Mouse (Mus musculus) limb, embryonic 13.5 days (tissue): ENCODE data around the gene CK137956. TPM values are rescaled to one million over a fixed set of nuclear protein-coding genes. Genes with fewer than 3 reads are reported as not detected.

Source experiments
- ATAC-seq: fragments of 200-750 bp; cut with Nextera tagmentation; 2 replicates; pipeline ENCODE4 v1.8.0; 2017; ENCODE audit warnings: low read depth, moderate number of reproducible peaks, moderate TSS enrichment; ENCODE audit not compliant: low FRiP score
- H3K27ac ChIP-seq: fragments of 300-500 bp; sonication (generic); 2 replicates; pipeline ENCODE4 v1.5.1; 2015; ENCODE audit warnings: inconsistent platforms, mild to moderate bottlenecking, moderate library complexity
- H3K27me3 ChIP-seq: fragments of 300-500 bp; sonication (generic); 2 replicates; pipeline ENCODE4 v1.6.1; 2015; ENCODE audit warnings: mild to moderate bottlenecking, inconsistent platforms
- H3K36me3 ChIP-seq: fragments of 300-500 bp; sonication (generic); 2 replicates; pipeline ENCODE4 v1.6.1; 2015; ENCODE audit warnings: inconsistent platforms, mild to moderate bottlenecking, moderate library complexity
- H3K4me1 ChIP-seq: fragments of 300-500 bp; sonication (generic); 2 replicates; pipeline ENCODE4 v1.6.1; 2015; ENCODE audit warnings: inconsistent platforms
- H3K4me2 ChIP-seq: fragments of 300-500 bp; sonication (generic); replicated peaks from 2 replicates; pipeline ENCODE4 v1.6.1; 2015; ENCODE audit warnings: inconsistent platforms, mild to moderate bottlenecking, moderate library complexity
- H3K4me3 ChIP-seq: fragments of 300-500 bp; sonication (generic); 2 replicates; pipeline ENCODE4 v1.5.1; 2015; ENCODE audit warnings: moderate library complexity, mild to moderate bottlenecking, inconsistent platforms
- H3K9ac ChIP-seq: fragments of 300-500 bp; sonication (generic); 2 replicates; pipeline ENCODE4 v1.6.1; 2015; ENCODE audit warnings: mild to moderate bottlenecking, inconsistent platforms
- H3K9me3 ChIP-seq: fragments of 300-500 bp; sonication (generic); 2 replicates; pipeline ENCODE4 v1.6.1; 2016; ENCODE audit warnings: inconsistent platforms
- WGBS: fragments of 180-500 bp; shearing (Covaris S2); methylation state at CpG from one replicate; pipeline ENCODE4 v1.1.7; 2015; 5-methylcytosine and 5-hydroxymethylcytosine counted together
- polyA plus RNA-seq: library from polyadenylated mRNA; unstranded; fragments of >200 nt; fragmentation: Nextera tagmentation; extraction: Ambion mirVana; gene quantifications from 2 replicates; pipeline ENCODE4 v1.2.1, GENCODE M21; 2015

CK137956 gene
- not detected in 2 replicates for polyA plus RNA-seq

DNA sequence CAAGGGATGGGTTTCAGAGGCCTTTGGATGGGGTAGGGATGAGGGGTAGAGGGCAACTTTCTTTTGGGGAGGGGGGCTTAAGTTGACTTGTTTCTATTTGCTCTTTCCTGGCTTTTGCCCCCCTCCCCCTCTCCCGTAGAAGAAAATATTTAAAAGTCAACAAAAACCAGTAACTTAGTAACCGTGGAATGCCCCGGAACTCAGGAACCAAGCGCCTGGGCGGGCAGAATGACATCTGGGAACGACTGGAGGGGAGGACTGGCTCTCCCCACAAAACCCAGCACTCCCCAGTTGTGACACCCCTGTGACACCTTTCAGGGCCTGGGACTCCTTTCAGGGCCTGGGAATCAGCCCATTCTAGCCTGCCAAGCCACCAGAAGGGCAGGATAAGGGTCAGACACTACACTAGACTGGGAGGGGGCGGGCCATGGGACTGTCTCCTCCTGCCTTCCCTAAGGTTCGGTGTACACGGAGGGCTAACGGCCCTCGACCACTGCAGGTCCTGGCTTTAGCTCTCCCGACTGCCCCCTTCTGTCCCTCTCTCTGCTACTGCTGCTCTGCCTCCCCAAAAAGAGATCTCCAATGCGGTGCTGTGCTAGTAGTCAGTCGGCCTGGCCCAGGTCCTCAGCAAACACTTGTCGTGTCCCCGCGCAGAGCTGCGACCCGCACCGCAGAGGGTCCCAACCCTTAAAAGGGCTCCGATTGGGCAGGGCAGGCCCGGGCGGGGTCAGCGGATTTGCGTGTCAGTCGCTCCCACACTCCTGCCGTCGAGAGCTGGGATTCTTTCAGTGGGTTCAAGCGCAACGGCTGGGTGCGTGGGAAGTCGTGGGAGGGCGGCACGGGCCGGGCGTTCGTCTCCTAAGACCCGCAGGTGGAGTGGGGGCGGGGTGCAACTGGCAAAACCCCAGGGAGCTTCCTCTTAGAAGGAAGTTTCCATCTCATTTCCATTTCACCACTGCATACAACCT is at the start of gene CK137956:
Gene CK137956 (minus strand): TSS at position 51 of the 968 bp plus-strand sequence.
- Histone ChIP-seq H3K9me3 (peaks cover 3% of the 10 kb centered on the region; the same call in 1 of the 2 replicates), H3K27me3 (peaks cover 72% of the 10 kb centered on the region), H3K4me1 (no peaks in the 10 kb centered on the region), H3K4me3 (no peak within 1 kb of the TSS), H3K9ac (no peak within 1 kb of the TSS), H3K27ac (no peak within 1 kb of the TSS), H3K36me3 (no peaks in the 10 kb centered on the region), H3K4me2 (no peak within 1 kb of the TSS)
- no peak for ATAC-seq
- 3% methylated on average over 39 of the region's 39 CpGs for WGBS

GRCm38 (mm10) chr4:128019465-128019864 is 48.7 kb upstream of the CK137956 start:
- Histone ChIP-seq H3K4me2 (no peak overlapping the region), H3K27ac (no peak overlapping the region), H3K4me1 (no peaks in the 10 kb centered on the region), H3K4me3 (no peak overlapping the region), H3K36me3 (no peaks in the 10 kb centered on the region), H3K9me3 (no peaks in the 10 kb centered on the region), H3K27me3 (no peaks in the 10 kb centered on the region), H3K9ac (no peak overlapping the region)
- ATAC-seq = no peak
- WGBS = 72% methylated on average over 2 of the region's 2 CpGs

GRCm38 (mm10) chr4:128004797-128005452 is 34.2 kb upstream of the CK137956 start:
- Histone ChIP-seq H3K27me3 (0 out of 2 replicates have a peak, but pooled peaks cover 3% of the 10 kb centered on the region), H3K36me3 (no peaks in the 10 kb centered on the region), H3K4me2 (no peak overlapping the region), H3K27ac (no peak overlapping the region), H3K9me3 (no peaks in the 10 kb centered on the region), H3K9ac (no peak overlapping the region), H3K4me1 (no peaks in the 10 kb centered on the region), H3K4me3 (no peak overlapping the region)
- WGBS = 67% methylated on average over 3 of the region's 3 CpGs
- no peak for ATAC-seq

DNA sequence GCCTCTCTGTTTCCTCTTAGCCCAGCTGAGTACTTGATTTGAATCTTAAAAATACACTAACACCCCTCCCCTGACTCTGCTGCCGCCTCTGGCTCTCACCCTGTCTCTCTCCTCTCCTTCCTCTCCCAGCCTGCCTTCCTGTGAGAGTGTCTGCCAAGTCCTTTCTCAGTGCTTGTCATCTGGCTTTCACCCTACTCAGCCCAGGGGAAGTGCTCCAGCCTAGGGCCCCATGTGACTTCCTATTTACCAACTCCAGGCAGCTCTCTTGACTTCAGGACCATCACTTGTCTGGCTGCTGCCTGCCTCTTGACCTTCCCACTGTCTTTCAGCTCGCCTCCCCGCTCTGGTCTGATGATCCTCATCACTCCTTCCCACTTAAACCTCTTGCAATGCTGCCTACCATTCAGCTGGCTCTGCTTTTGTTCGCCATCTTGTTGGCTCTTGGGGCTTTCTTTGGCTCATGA is 31.9 kb upstream of the CK137956 start:
- H3K9me3 ChIP-seq = no peaks in the 10 kb centered on the region
- no peaks in the 10 kb centered on the region for H3K4me1 ChIP-seq
- no peak for ATAC-seq

DNA sequence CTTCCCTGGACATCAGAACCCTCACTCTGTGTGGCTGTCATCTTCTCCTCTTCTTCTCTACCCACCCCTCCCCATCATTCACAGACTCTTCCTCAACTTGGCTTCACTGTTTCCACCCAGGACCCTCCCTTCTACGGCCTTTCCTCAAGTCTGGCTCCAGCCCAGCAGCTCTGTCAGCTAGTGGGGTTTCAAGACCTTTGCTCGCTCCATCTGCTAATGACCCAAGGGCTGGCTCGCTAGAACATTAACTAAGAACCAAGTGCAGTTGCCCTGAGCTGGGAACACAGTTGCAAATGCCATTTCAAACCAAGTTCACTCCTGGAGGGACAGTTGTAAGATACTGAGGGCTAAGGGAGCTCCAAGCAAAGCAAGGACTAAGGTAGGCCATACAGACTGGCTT is 28.5 kb upstream of the CK137956 start:
- Histone ChIP-seq H3K9me3 (no peaks in the 10 kb centered on the region), H3K4me1 (no peaks in the 10 kb centered on the region), H3K27ac (no peak overlapping the region), H3K27me3 (0 out of 2 replicates have a peak, but pooled peaks cover 11% of the 10 kb centered on the region), H3K4me3 (no peak overlapping the region), H3K4me2 (no peak overlapping the region), H3K9ac (no peak overlapping the region), H3K36me3 (no peaks in the 10 kb centered on the region)
- ATAC-seq = no peak
- WGBS = 81% methylated on average over 3 of the region's 3 CpGs

More for the DNA sequence above, 31.9 kb upstream of the CK137956 start:
- no peaks in the 10 kb centered on the region for H3K36me3 ChIP-seq
- 69% methylated on average over 4 of the region's 4 CpGs for WGBS
- H3K9ac ChIP-seq = no peak overlapping the region
- H3K27ac ChIP-seq = no peak overlapping the region
- H3K4me2 ChIP-seq = no peak overlapping the region
- H3K4me3 ChIP-seq = no peak overlapping the region
- H3K27me3 ChIP-seq = 0 out of 2 replicates have a peak, but pooled peaks cover 3% of the 10 kb centered on the region

- no peaks in the 10 kb centered on the region for H3K36me3 ChIP-seq
- peaks cover 81% of the 10 kb centered on the region for H3K27me3 ChIP-seq
- H3K4me3 ChIP-seq = no peak overlapping the region
- no peaks in the 10 kb centered on the region for H3K9me3 ChIP-seq
- no peak overlapping the region for H3K4me2 ChIP-seq
- no peak for ATAC-seq
- no peak overlapping the region for H3K9ac ChIP-seq
- 9% methylated on average over 18 of the region's 18 CpGs for WGBS
- no peak overlapping the region for H3K27ac ChIP-seq
- H3K4me1 ChIP-seq = peaks cover 3% of the 10 kb centered on the region; the same call in 1 of the 2 replicates
Observed at GRCm38 (mm10) chr4:127989347-127989995, 18.7 kb upstream of the CK137956 start.

- peak overlapping the region; percentile 70 for H3K4me2 ChIP-seq
- 1% methylated on average over 39 of the region's 39 CpGs for WGBS
- H3K9ac ChIP-seq = no peak overlapping the region
- no peak overlapping the region for H3K27ac ChIP-seq
- H3K27me3 ChIP-seq = peaks cover 89% of the 10 kb centered on the region
- no peaks in the 10 kb centered on the region for H3K36me3 ChIP-seq
- H3K4me3 ChIP-seq = peak overlapping the region; percentile 45
- peaks cover 3% of the 10 kb centered on the region; the same call in 1 of the 2 replicates for H3K4me1 ChIP-seq
- ATAC-seq = no peak
- H3K9me3 ChIP-seq = no peaks in the 10 kb centered on the region
Observed at GRCm38 (mm10) chr4:127988526-127989180, 17.9 kb upstream of the CK137956 start.

DNA sequence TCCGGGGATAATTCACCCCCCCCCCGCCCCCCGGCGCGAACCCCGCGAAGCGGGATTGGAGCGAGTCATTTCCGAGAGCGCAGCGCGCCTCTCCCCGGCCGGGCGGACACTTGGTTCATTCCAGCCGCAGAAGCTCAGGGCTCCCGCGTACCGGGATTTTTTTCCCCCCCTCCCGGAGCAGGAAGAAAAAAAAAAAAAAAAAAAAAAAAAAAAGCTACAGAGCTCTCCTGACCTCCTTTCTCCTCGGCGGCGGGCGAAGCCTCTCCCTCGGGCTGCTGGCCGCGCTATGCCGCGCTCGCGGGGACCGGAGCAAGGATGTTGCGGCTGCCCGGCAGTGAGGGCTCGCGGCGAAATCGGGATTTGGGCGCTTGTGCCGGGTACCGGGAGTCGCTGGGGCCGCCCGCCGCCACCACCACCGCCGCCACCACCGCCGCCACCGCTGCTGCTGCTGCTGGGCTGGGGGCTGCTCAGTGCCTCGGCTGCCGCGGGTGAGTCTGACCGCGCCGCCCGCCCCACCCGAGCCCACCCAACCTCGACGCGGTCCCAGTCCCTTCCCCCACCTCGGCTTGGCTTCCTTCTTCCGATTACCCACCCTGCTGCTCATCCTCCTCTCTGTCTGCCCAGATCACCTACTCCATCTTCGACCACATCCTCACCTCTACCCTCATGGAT is 17.2 kb upstream of the CK137956 start, which contains the start of gene Csmd2:
Gene Csmd2 (plus strand): TSS at position 74 of the 672 bp plus-strand sequence.
- under 1% methylated on average over 55 of the region's 65 CpGs for WGBS

DNA sequence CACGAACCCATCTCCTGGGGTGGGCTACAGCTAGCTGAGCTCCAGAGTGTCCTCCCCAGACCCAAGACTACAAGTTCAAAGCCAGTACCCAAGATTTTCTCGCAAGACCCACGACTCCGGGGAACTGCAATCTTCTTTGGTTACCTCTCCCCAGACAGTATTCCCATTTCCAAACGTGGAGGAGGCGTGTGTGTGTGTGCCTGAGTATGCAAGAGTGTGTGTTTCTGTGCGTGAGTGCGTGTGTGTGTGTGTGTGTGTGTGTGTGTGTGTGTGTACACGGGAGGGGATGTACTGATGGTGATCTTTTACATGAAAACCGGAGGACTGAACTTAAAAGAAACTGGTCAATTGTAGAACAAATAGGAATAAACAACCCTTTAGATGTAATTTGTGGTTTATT is 16.5 kb upstream of the CK137956 start:
- H3K9me3 ChIP-seq = no peaks in the 10 kb centered on the region
- H3K27ac ChIP-seq = no peak overlapping the region
- H3K36me3 ChIP-seq = no peaks in the 10 kb centered on the region
- H3K4me3 ChIP-seq = peak overlapping the region; percentile 45; the same call in 1 of the 2 replicates
- ATAC-seq = no peak
- H3K4me2 ChIP-seq = peak overlapping the region; percentile 70
- peaks cover 90% of the 10 kb centered on the region for H3K27me3 ChIP-seq
- H3K9ac ChIP-seq = no peak overlapping the region
- 9% methylated on average over 10 of the region's 10 CpGs for WGBS
- H3K4me1 ChIP-seq = peaks cover 3% of the 10 kb centered on the region; the same call in 1 of the 2 replicates

More for the DNA sequence above, 17.2 kb upstream of the CK137956 start, which contains the start of gene Csmd2:
- Histone ChIP-seq H3K4me1 (peaks cover 3% of the 10 kb centered on the region; the same call in 1 of the 2 replicates), H3K27ac (no peak within 1 kb of the TSS), H3K36me3 (no peaks in the 10 kb centered on the region), H3K9me3 (no peaks in the 10 kb centered on the region), H3K9ac (no peak within 1 kb of the TSS; the same call in 1 of the 2 replicates), H3K4me3 (peak within 1 kb of the TSS; percentile 45), H3K4me2 (peak within 1 kb of the TSS; percentile 70), H3K27me3 (peaks cover 92% of the 10 kb centered on the region)
- no peak for ATAC-seq

- Histone ChIP-seq H3K9me3 (no peaks in the 10 kb centered on the region), H3K27me3 (peaks cover 87% of the 10 kb centered on the region), H3K9ac (no peak overlapping the region), H3K27ac (no peak overlapping the region), H3K36me3 (no peaks in the 10 kb centered on the region), H3K4me1 (peaks cover 3% of the 10 kb centered on the region; the same call in 1 of the 2 replicates), H3K4me3 (peak overlapping the region; percentile 3; the same call in 1 of the 2 replicates), H3K4me2 (peak overlapping the region; percentile 16; the same call in 1 of the 2 replicates)
- no peak for ATAC-seq
- 3% methylated on average over 25 of the region's 25 CpGs for WGBS
Observed at GRCm38 (mm10) chr4:127986491-127987075, 15.8 kb upstream of the CK137956 start.
